Mouse (Mus musculus) CH12.LX (cell line): ENCODE measurements around the gene Tspan9. TPM values are rescaled to one million over a fixed set of nuclear protein-coding genes. Genes with fewer than 3 reads are reported as not detected.

ENCODE experiments used
- DNase-seq: peaks from one replicate; pipeline ENCODE4 v3.0.0-alpha.2; 2013; ENCODE audit errors: extremely low read depth
- H3K27ac ChIP-seq: 2 replicates; pipeline ENCODE4 v1.5.1; 2012; ENCODE audit warnings: low read depth, mild to moderate bottlenecking, control low read depth, moderate library complexity; ENCODE audit not compliant: insufficient read depth
- H3K27me3 ChIP-seq: replicated peaks from 2 replicates; pipeline ENCODE3; 2012; ENCODE audit warnings: inconsistent platforms
- H3K36me3 ChIP-seq, 2 experiments: replicated peaks in 1 of 2; 2 replicates each; pipeline versions ENCODE3 to v1.6.1; 2012; ENCODE audit warnings: inconsistent platforms in 1 of 2, low read length in 1 of 2, mild to moderate bottlenecking in 1 of 2, mixed read lengths in 1 of 2, moderate library complexity in 1 of 2; ENCODE audit not compliant: control insufficient read depth in 1 of 2, insufficient read depth in 1 of 2
- H3K4me1 ChIP-seq, 2 experiments: 2 replicates each; pipeline ENCODE4 v1.6.1; 2012; ENCODE audit warnings: inconsistent platforms in 1 of 2, moderate library complexity in 1 of 2; ENCODE audit not compliant: insufficient read depth in 2 of 2, control insufficient read depth in 1 of 2
- H3K4me2 ChIP-seq: 2 replicates; pipeline ENCODE4 v1.6.1; 2012; ENCODE audit warnings: low read depth, mild to moderate bottlenecking, control low read depth; ENCODE audit not compliant: poor library complexity, insufficient read depth, severe bottlenecking
- H3K4me3 ChIP-seq, 3 experiments: fragments of 150-350 bp in 1 of 3; sonication (generic) in 1 of 3; replicated peaks in 1 of 3; 2 replicates each; pipeline versions ENCODE3 to v1.5.1; 2011 to 2012; ENCODE audit warnings: low read depth in 2 of 3, low read length in 2 of 3, mild to moderate bottlenecking in 2 of 3, moderate library complexity in 2 of 3, control low read depth in 1 of 3, improper control_type of control experiment in 1 of 3, inconsistent platforms in 1 of 3, mixed read lengths in 1 of 3; ENCODE audit not compliant: poor library complexity in 1 of 3
- H3K79me2 ChIP-seq: replicated peaks from 2 replicates; pipeline ENCODE4 v1.6.1; 2012; ENCODE audit warnings: mild to moderate bottlenecking, moderate library complexity; ENCODE audit not compliant: control insufficient read depth, poor library complexity, insufficient read depth, severe bottlenecking; ENCODE audit errors: extremely low read depth
- H3K9ac ChIP-seq: 2 replicates; pipeline ENCODE4 v1.6.1; 2012; ENCODE audit warnings: low read depth, mild to moderate bottlenecking, control low read depth, moderate library complexity; ENCODE audit not compliant: insufficient read depth
- H3K9me3 ChIP-seq: replicated peaks from 2 replicates; pipeline ENCODE3; 2012; ENCODE audit warnings: low read length, inconsistent platforms, mixed read lengths
- BHLHE40 ChIP-seq: IDR thresholded peaks from 2 replicates; pipeline ENCODE4 v1.6.1; 2011; ENCODE audit warnings: mild to moderate bottlenecking, low read depth, low read length, improper control_type of control experiment
- CHD1 ChIP-seq: IDR thresholded peaks from 2 replicates; pipeline ENCODE4 v1.6.1; 2012; ENCODE audit warnings: low read depth, low read length, improper control_type of control experiment, inconsistent platforms
- CTCF ChIP-seq, 2 experiments: IDR thresholded peaks in 1 of 2; conservative IDR thresholded peaks in 1 of 2; 2 replicates each; pipeline ENCODE4 v1.5.1; 2011 to 2012; ENCODE audit warnings: low read depth in 2 of 2, low read length in 2 of 2, improper control_type of control experiment in 1 of 2, inconsistent platforms in 1 of 2, mild to moderate bottlenecking in 1 of 2, moderate library complexity in 1 of 2
- ELF1 ChIP-seq: IDR thresholded peaks from 2 replicates; pipeline ENCODE4 v1.6.1; 2014; ENCODE audit warnings: low read depth, mild to moderate bottlenecking, inconsistent platforms, low read length, improper control_type of control experiment
- EP300 ChIP-seq: IDR thresholded peaks from 2 replicates; pipeline ENCODE4 v1.6.1; 2011; ENCODE audit warnings: low read length, improper control_type of control experiment
- GABPA ChIP-seq: IDR thresholded peaks from 2 replicates; pipeline ENCODE4 v1.6.1; 2012; ENCODE audit warnings: low read depth, low read length, improper control_type of control experiment, inconsistent platforms; ENCODE audit not compliant: insufficient replicate concordance
- IRF4 ChIP-seq: IDR thresholded peaks from 2 replicates; pipeline ENCODE4 v1.6.1; 2014; ENCODE audit warnings: low read depth, mild to moderate bottlenecking, inconsistent platforms, low read length, improper control_type of control experiment
- JUN ChIP-seq: IDR thresholded peaks from 2 replicates; pipeline ENCODE4 v1.6.1; 2011; ENCODE audit warnings: low read depth, mild to moderate bottlenecking, low read length, improper control_type of control experiment, moderate library complexity; ENCODE audit not compliant: insufficient read depth
- JUND ChIP-seq: conservative IDR thresholded peaks from 2 replicates; pipeline ENCODE4 v1.6.1; 2011; ENCODE audit warnings: low read depth, low read length, improper control_type of control experiment
- KAT2A ChIP-seq: IDR thresholded peaks from 2 replicates; pipeline ENCODE4 v1.6.1; 2012; ENCODE audit warnings: low read length, improper control_type of control experiment, inconsistent platforms; ENCODE audit not compliant: insufficient replicate concordance
- MAFK ChIP-seq: IDR thresholded peaks from 2 replicates; pipeline ENCODE4 v1.6.1; 2011; ENCODE audit warnings: low read length, improper control_type of control experiment; ENCODE audit not compliant: insufficient replicate concordance
- MXI1 ChIP-seq: IDR thresholded peaks from 2 replicates; pipeline ENCODE4 v1.6.1; 2011; ENCODE audit warnings: mild to moderate bottlenecking, low read depth, low read length, improper control_type of control experiment
- NELFE ChIP-seq: IDR thresholded peaks from 2 replicates; pipeline ENCODE4 v1.6.1; 2011; ENCODE audit warnings: low read depth, low read length, improper control_type of control experiment
- POLR2AphosphoS2 ChIP-seq: IDR thresholded peaks from 2 replicates; pipeline ENCODE4 v1.6.1; 2011; ENCODE audit warnings: low read depth, low read length, improper control_type of control experiment
- RCOR1 ChIP-seq: conservative IDR thresholded peaks from 2 replicates; pipeline ENCODE4 v1.6.1; 2012; ENCODE audit warnings: low read depth, mild to moderate bottlenecking, inconsistent platforms, low read length, improper control_type of control experiment
- SIN3A ChIP-seq: IDR thresholded peaks from 2 replicates; pipeline ENCODE4 v1.6.1; 2012; ENCODE audit warnings: low read length, improper control_type of control experiment, inconsistent platforms
- TBP ChIP-seq: conservative IDR thresholded peaks from 2 replicates; pipeline ENCODE4 v1.6.1; 2011; ENCODE audit warnings: low read depth, low read length, improper control_type of control experiment
- TCF12 ChIP-seq: IDR thresholded peaks from 2 replicates; pipeline ENCODE4 v1.6.1; 2014; ENCODE audit warnings: low read depth, mild to moderate bottlenecking, inconsistent platforms, low read length, improper control_type of control experiment
- UBTF ChIP-seq: IDR thresholded peaks from 2 replicates; pipeline ENCODE4 v1.6.1; 2012; ENCODE audit warnings: low read depth, mild to moderate bottlenecking, inconsistent platforms, low read length, improper control_type of control experiment, moderate library complexity
- USF1 ChIP-seq: IDR thresholded peaks from 2 replicates; pipeline ENCODE4 v1.6.1; 2014; ENCODE audit warnings: low read depth, mild to moderate bottlenecking, inconsistent platforms, low read length, improper control_type of control experiment
- USF2 ChIP-seq: conservative IDR thresholded peaks from 2 replicates; pipeline ENCODE4 v1.6.1; 2011; ENCODE audit warnings: low read depth, low read length, improper control_type of control experiment
- ZKSCAN1 ChIP-seq: IDR thresholded peaks from 2 replicates; pipeline ENCODE4 v1.6.1; 2012; ENCODE audit warnings: low read depth, inconsistent platforms, low read length, improper control_type of control experiment, borderline replicate concordance
- ZMIZ1 ChIP-seq: IDR thresholded peaks from 2 replicates; pipeline ENCODE4 v1.6.1; 2012; ENCODE audit warnings: low read depth, mild to moderate bottlenecking, inconsistent platforms, low read length, improper control_type of control experiment
- ZNF384 ChIP-seq: IDR thresholded peaks from 2 replicates; pipeline ENCODE4 v1.6.1; 2012; ENCODE audit warnings: low read depth, low read length, improper control_type of control experiment, inconsistent platforms
- dilution Hi-C: fragments of 300-500 bp; cut with MboI; formaldehyde crosslinking; loops from 2 replicates; pipeline ENCODE4 v1.14.3; 2020; ENCODE audit warnings: low sequenced_read_pairs; ENCODE audit not compliant: extremely low pct_unique_long_range_greater_than_20kb, extremely low pct_ligation_motif_present
- in situ Hi-C: fragments of 300-500 bp; cut with MboI; formaldehyde crosslinking; loops from 3 replicates; pipeline ENCODE4 v1.14.3; 2019; ENCODE audit warnings: low sequenced_read_pairs, low pct_ligation_motif_present, low pct_unique_long_range_greater_than_20kb, mixed read lengths
- polyA plus RNA-seq: library from polyadenylated mRNA; unstranded; fragments of >175 nt; gene quantifications from 2 replicates; pipeline ENCODE4 v1.2.1, GENCODE M21; 2012; ENCODE audit warnings: low read depth; ENCODE audit not compliant: insufficient read length
- total RNA-seq, 2 experiments: library from RNA; depleted of rRNA; stranded (reverse); fragments of 300-350 nt in 1 of 2; fragments of >200 nt in 1 of 2; gene quantifications; 2 replicates each; pipeline ENCODE4 v1.2.3; 2012 to 2014

Tspan9 gene
- total and polyA plus RNA-seq, 3 experiments: 0.40 to 0.98 (median 0.71) TPM

- TF ChIP-seq RCOR1 (no peak), MAFK (no peak), POLR2AphosphoS2 (no peak), KAT2A (no peak), MXI1 (no peak), SIN3A (no peak), UBTF (no peak), NELFE (no peak), TBP (no peak), TCF12 (no peak), JUN (no peak), ZMIZ1 (no peak), USF2 (no peak)
- Histone ChIP-seq H3K4me3 (no peak overlapping the region), H3K9me3 (no peaks in the 10 kb centered on the region), H3K27ac (no peak overlapping the region), H3K9ac (no peak overlapping the region), H3K4me2 (no peak overlapping the region), H3K36me3 (no peaks in the 10 kb centered on the region), H3K27me3 (peaks cover 93% of the 10 kb centered on the region), H3K4me1 (no peaks in the 10 kb centered on the region; a peak in 1 of 4 replicates), H3K79me2 (no peaks in the 10 kb centered on the region)
- in situ Hi-C loops (no loop called here), dilution Hi-C loops (no loop called here)
- DNase-seq: no peak
Observed at GRCm38 (mm10) chr6:128019119-128019518, 124.3 kb downstream of the Tspan9 start.

- no peaks in the 10 kb centered on the region for H3K36me3 ChIP-seq
- dilution Hi-C loops: no loop called here
Observed at GRCm38 (mm10) chr6:128015304-128015703, 128.1 kb downstream of the Tspan9 start.

More at GRCm38 (mm10) chr6:128015304-128015703, 128.1 kb downstream of the Tspan9 start:
- DNase-seq: no peak
- Histone ChIP-seq H3K4me3 (no peak overlapping the region), H3K9ac (no peak overlapping the region), H3K4me2 (no peak overlapping the region), H3K27me3 (peaks cover 94% of the 10 kb centered on the region), H3K4me1 (peaks cover 0 to 2% of the 10 kb centered on the region in 2 experiments; a peak in 1 of 4 replicates), H3K27ac (no peak overlapping the region), H3K79me2 (no peaks in the 10 kb centered on the region), H3K9me3 (no peaks in the 10 kb centered on the region)
- TF ChIP-seq MXI1 (no peak), CHD1 (no peak), BHLHE40 (no peak), UBTF (no peak), ELF1 (no peak), EP300 (no peak), USF2 (no peak), CTCF (conservative IDR thresholded peaks at IDR 0.05 in 1 of 2, IDR thresholded peaks at IDR 0.05 in 1 of 2; ENCODE audit: low read depth in 2 of 2, low read length in 2 of 2) (no peak), JUND (no peak), GABPA (no peak), ZNF384 (no peak), ZKSCAN1 (no peak), ZMIZ1 (no peak), IRF4 (no peak), JUN (no peak), USF1 (no peak), NELFE (no peak)
- in situ Hi-C loops: no loop called here
